Mouse (Mus musculus): ENCODE data around the gene Sema4d. TPM values are rescaled to one million over a fixed set of nuclear protein-coding genes. Genes with fewer than 3 reads are reported as not detected.

The Sema4d gene
- polyA plus RNA-seq, 1 experiment from 2014 or later, result 7.1 TPM

GRCm38 (mm10) chr13:51758428-51758827, 35.1 kb downstream of the Sema4d start:
- no peak overlapping the region for H3K9ac ChIP-seq
- H3K36me3 ChIP-seq, result no peaks in the 10 kb centered on the region
- no peak for ATAC-seq (ENCODE audit: insufficient number of reproducible peaks, insufficient read depth, low FRiP score, low TSS enrichment)
- H3K27ac ChIP-seq, result no peak overlapping the region
- no peak overlapping the region for H3K4me2 ChIP-seq (replicated peaks)
- no peak overlapping the region for H3K4me3 ChIP-seq
- peaks cover 28% of the 10 kb centered on the region for H3K4me1 ChIP-seq
- H3K27me3 ChIP-seq, result no peaks in the 10 kb centered on the region
- 62% methylated on average over 9 of the region's 9 CpGs for WGBS
- no peaks in the 10 kb centered on the region for H3K9me3 ChIP-seq

GRCm38 (mm10) chr13:51757099-51757498, 36.4 kb downstream of the Sema4d start:
- Histone ChIP-seq H3K4me2 (replicated peaks) (no peak overlapping the region), H3K27me3 (no peaks in the 10 kb centered on the region), H3K27ac (no peak overlapping the region), H3K9me3 (no peaks in the 10 kb centered on the region), H3K4me3 (no peak overlapping the region), H3K36me3 (no peaks in the 10 kb centered on the region), H3K4me1 (peaks cover 38% of the 10 kb centered on the region), H3K9ac (no peak overlapping the region)
- no peak for ATAC-seq (ENCODE audit: insufficient number of reproducible peaks, insufficient read depth, low FRiP score, low TSS enrichment)
- 63% methylated on average over 2 of the region's 2 CpGs for WGBS

DNA sequence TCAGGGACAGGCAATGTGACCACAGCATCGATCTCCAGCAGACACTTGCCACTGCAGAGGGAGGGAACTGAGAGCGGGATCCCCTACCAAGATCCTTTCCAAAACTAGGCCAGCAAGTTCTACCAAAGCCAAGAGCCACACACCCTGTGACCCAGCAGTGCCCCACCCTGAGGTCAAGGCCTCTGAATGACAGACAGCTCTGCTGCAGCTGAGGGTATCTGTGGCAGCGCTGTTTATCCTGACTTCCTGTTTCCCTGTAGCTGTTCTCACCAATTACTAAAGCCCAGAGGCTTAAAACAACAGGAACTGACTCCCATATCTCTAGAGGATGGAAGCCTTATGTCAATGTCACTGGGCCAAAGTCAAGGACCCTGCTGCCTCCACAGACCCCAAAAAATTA, 37.0 kb downstream of the Sema4d start:
- WGBS, result 34% methylated on average over 3 of the region's 3 CpGs
- H3K4me3 ChIP-seq, result no peak overlapping the region
- ATAC-seq (ENCODE audit: insufficient number of reproducible peaks, insufficient read depth, low FRiP score, low TSS enrichment), result no peak
- H3K4me1 ChIP-seq, result peaks cover 37% of the 10 kb centered on the region
- H3K9me3 ChIP-seq, result no peaks in the 10 kb centered on the region
- no peaks in the 10 kb centered on the region for H3K27me3 ChIP-seq
- H3K27ac ChIP-seq, result no peak overlapping the region
- no peak overlapping the region for H3K9ac ChIP-seq
- H3K36me3 ChIP-seq, result no peaks in the 10 kb centered on the region
- no peak overlapping the region for H3K4me2 ChIP-seq (replicated peaks)

- 55% methylated on average over 9 of the region's 9 CpGs for WGBS
- no peaks in the 10 kb centered on the region for H3K27me3 ChIP-seq
- no peak overlapping the region for H3K27ac ChIP-seq
- H3K9ac ChIP-seq, result no peak overlapping the region
- H3K36me3 ChIP-seq, result no peaks in the 10 kb centered on the region
- no peak overlapping the region for H3K4me3 ChIP-seq
- no peaks in the 10 kb centered on the region for H3K9me3 ChIP-seq
- ATAC-seq (ENCODE audit: insufficient number of reproducible peaks, insufficient read depth, low FRiP score, low TSS enrichment), result no peak
- H3K4me1 ChIP-seq, result peaks cover 32% of the 10 kb centered on the region
- H3K4me2 ChIP-seq (replicated peaks), result no peak overlapping the region
These were observed 37.5 kb downstream of the Sema4d start for GRCm38 (mm10) chr13:51756019-51756418.

DNA sequence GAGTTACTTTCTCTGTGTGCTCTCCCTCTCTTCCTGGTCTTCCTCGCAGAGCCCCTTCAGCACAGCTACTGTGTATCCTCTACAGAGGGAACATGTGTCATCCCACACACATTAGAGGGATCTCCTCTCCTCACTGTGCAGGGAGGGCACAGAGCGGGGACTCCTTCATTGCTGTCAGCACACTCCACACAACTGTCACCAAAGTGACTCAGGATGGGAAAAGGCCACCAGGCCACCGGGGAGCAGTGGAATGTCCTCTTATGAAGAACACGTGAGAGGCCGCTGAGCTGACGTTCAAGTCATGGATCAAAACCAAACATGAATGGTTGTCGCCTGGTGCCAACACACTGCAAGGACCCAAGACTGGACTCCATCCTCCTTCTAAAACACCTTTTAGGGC, 38.0 kb downstream of the Sema4d start:
- H3K4me3 ChIP-seq, result no peak overlapping the region
- no peak overlapping the region for H3K4me2 ChIP-seq (replicated peaks)
- H3K9ac ChIP-seq, result no peak overlapping the region
- H3K27ac ChIP-seq, result no peak overlapping the region
- H3K36me3 ChIP-seq, result no peaks in the 10 kb centered on the region
- H3K9me3 ChIP-seq, result no peaks in the 10 kb centered on the region
- ATAC-seq (ENCODE audit: insufficient number of reproducible peaks, insufficient read depth, low FRiP score, low TSS enrichment), result no peak
- peaks cover 35% of the 10 kb centered on the region for H3K4me1 ChIP-seq
- H3K27me3 ChIP-seq, result no peaks in the 10 kb centered on the region
- 82% methylated on average over 7 of the region's 7 CpGs for WGBS

- Histone ChIP-seq H3K4me3 (no peak overlapping the region), H3K9me3 (no peaks in the 10 kb centered on the region), H3K4me2 (replicated peaks) (no peak overlapping the region), H3K4me1 (peaks cover 42% of the 10 kb centered on the region), H3K9ac (no peak overlapping the region; the same call in 1 of the 2 replicates), H3K36me3 (no peaks in the 10 kb centered on the region), H3K27me3 (no peaks in the 10 kb centered on the region), H3K27ac (no peak overlapping the region)
- ATAC-seq (ENCODE audit: insufficient number of reproducible peaks, insufficient read depth, low FRiP score, low TSS enrichment), result no peak
- 76% methylated on average over 13 of the region's 13 CpGs for WGBS
These were observed 38.9 kb downstream of the Sema4d start for GRCm38 (mm10) chr13:51754559-51755126.

- no peak overlapping the region for H3K27ac ChIP-seq
These were observed 39.6 kb downstream of the Sema4d start for GRCm38 (mm10) chr13:51753802-51754444.

GRCm38 (mm10) chr13:51753168-51753465, 40.4 kb downstream of the Sema4d start:
- Histone ChIP-seq H3K27me3 (no peaks in the 10 kb centered on the region), H3K4me1 (peaks cover 54% of the 10 kb centered on the region), H3K9me3 (no peaks in the 10 kb centered on the region), H3K27ac (no peak overlapping the region), H3K4me2 (replicated peaks) (no peak overlapping the region), H3K4me3 (no peak overlapping the region), H3K36me3 (no peaks in the 10 kb centered on the region), H3K9ac (0 out of 2 replicates have a peak overlapping the region, but pooled peaks have one; percentile 32)
- no peak for ATAC-seq (ENCODE audit: insufficient number of reproducible peaks, insufficient read depth, low FRiP score, low TSS enrichment)
- WGBS, result 26% methylated on average over 6 of the region's 6 CpGs

More at GRCm38 (mm10) chr13:51753802-51754444, 39.6 kb downstream of the Sema4d start:
- WGBS, result 62% methylated on average over 5 of the region's 5 CpGs
- peaks cover 46% of the 10 kb centered on the region for H3K4me1 ChIP-seq
- H3K27me3 ChIP-seq, result no peaks in the 10 kb centered on the region
- ATAC-seq (ENCODE audit: insufficient number of reproducible peaks, insufficient read depth, low FRiP score, low TSS enrichment), result no peak
- no peak overlapping the region; the same call in 1 of the 2 replicates for H3K9ac ChIP-seq
- no peaks in the 10 kb centered on the region for H3K9me3 ChIP-seq
- H3K4me2 ChIP-seq (replicated peaks), result no peak overlapping the region
- no peak overlapping the region for H3K4me3 ChIP-seq
- H3K36me3 ChIP-seq, result no peaks in the 10 kb centered on the region

DNA sequence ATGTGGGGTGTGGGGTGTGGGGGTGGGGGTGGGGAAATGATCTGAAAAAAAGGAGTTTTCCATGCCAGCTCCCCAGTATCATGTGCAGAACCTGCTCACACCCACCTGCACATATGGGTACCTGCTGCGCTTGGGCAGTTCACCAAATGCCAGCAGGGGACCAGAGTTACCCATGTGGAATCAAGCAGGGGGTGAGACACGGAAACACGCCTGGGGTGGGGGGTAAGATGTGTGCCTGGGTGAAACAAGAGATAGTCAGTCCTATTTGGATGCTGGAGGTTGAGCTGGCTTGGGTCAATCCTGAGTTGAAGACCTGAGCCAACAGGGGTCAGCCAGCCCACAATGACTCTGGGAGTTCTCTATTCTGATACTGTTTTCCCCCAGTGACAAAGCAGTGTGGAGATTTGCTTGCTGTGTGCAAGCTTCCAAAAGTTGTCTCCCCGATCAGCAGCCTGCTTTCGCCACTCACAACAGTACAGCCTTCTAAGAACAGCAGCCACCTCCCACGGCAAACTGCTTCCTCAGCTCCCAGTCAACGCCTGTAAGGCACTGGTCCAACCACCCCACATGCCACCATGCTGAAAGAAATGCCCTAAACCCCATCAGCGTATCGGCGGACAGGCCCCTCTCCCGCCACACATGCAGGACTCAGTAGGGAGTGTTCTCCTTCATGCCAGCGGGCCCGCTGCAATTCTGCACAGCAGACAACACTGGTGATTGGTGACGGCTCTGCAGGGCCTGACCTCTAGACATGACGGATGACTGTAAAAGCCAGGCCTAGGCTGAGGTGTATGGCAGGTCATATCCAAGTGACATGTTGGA, 41.0 kb downstream of the Sema4d start:
- Histone ChIP-seq H3K27me3 (no peaks in the 10 kb centered on the region), H3K27ac (no peak overlapping the region), H3K9me3 (no peaks in the 10 kb centered on the region), H3K36me3 (no peaks in the 10 kb centered on the region), H3K4me2 (replicated peaks) (no peak overlapping the region), H3K4me1 (peaks cover 60% of the 10 kb centered on the region), H3K9ac (peak overlapping the region; percentile 32; the same call in 1 of the 2 replicates), H3K4me3 (no peak overlapping the region)
- ATAC-seq (ENCODE audit: insufficient number of reproducible peaks, insufficient read depth, low FRiP score, low TSS enrichment), result no peak
- 66% methylated on average over 15 of the region's 15 CpGs for WGBS

DNA sequence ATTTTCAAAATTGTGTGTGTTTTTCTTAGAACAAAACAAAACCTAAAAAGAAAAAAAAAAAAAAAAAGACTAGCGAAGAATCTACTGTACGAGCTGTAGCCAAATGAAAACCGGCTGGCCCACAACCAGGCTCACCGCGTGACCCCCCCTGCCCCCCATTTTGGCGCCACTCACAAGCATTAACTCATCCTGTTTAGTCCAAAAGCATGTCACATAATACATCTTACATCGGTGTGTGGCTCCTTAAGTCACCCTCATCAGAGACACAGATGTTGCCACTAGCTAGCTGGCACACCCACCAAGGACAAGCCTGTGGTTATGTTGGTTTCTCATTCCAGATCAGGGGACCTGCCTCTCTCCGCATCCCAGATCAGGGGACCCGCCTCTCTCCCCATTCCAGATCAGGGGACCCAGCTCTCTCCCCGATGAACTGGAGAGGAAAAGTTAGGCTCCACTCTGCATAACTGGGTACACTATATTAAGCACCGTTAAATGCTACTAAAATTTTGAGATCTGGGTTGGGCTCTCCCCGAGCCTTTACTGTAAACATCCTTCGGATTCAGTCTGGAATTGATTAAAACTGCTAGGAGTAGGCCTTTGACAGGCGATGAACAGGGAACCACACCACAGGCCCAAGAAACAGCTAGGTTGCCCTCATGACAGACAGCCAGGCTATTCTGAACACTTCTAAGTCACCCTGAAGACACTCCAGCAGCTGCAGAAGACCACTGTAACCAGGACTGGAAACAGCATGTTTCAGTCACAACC, 43.8 kb downstream of the Sema4d start:
- no peak for ATAC-seq (ENCODE audit: insufficient number of reproducible peaks, insufficient read depth, low FRiP score, low TSS enrichment)
- no peaks in the 10 kb centered on the region for H3K36me3 ChIP-seq
- H3K9ac ChIP-seq, result no peak overlapping the region
- H3K4me1 ChIP-seq, result peaks cover 55% of the 10 kb centered on the region
- WGBS, result 42% methylated on average over 14 of the region's 14 CpGs
- no peak overlapping the region for H3K4me2 ChIP-seq (replicated peaks)
- no peaks in the 10 kb centered on the region for H3K27me3 ChIP-seq
- H3K9me3 ChIP-seq, result no peaks in the 10 kb centered on the region
- H3K4me3 ChIP-seq, result no peak overlapping the region
- H3K27ac ChIP-seq, result peak overlapping the region; percentile 83

DNA sequence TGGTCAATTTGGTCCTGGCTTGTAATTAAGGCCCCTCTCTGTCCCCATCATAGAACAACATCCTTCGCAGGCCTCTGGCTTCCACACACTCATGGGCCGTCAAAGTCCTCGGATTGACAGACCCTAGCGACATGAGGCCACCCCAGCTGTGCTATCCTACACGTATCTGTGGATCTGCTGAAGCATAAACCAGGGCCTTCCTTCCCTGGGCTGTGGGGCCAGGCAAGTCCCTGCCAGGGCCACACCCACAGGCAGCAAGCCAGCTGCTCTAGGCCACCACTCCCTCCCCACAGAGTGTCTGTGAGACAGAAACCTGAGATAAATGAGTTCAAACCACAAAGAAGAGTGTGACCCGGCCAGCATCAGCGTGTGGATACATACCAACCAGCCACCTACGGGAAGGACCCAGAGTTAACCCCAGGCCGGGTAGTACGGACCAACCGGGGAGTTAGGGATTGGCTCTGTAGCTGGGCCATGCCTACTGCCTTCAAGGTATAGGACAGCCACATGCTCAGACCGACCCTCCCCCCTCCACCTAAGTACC, 45.5 kb downstream of the Sema4d start:
- Histone ChIP-seq H3K27me3 (no peaks in the 10 kb centered on the region), H3K4me2 (replicated peaks) (no peak overlapping the region), H3K27ac (peak overlapping the region; percentile 83), H3K9ac (no peak overlapping the region), H3K4me1 (peaks cover 40% of the 10 kb centered on the region), H3K36me3 (no peaks in the 10 kb centered on the region), H3K4me3 (no peak overlapping the region), H3K9me3 (no peaks in the 10 kb centered on the region)
- WGBS, result 52% methylated on average over 12 of the region's 12 CpGs
- ATAC-seq (ENCODE audit: insufficient number of reproducible peaks, insufficient read depth, low FRiP score, low TSS enrichment), result peak; percentile 58

Measured in embryonic facial prominence, embryonic 12.5 days (tissue).